Mouse (Mus musculus) urinary bladder, postnatal 0 days (tissue): ENCODE data around the gene Snap91. TPM values are rescaled to one million over a fixed set of nuclear protein-coding genes. Genes with fewer than 3 reads are reported as not detected.

ENCODE experiments used
- polyA plus RNA-seq: library from polyadenylated mRNA; unstranded; fragments of >200 nt; fragmentation: Nextera tagmentation; extraction: Ambion mirVana; gene quantifications from 2 replicates; pipeline ENCODE4 v1.2.1, GENCODE M21; 2015

The Snap91 gene
- 0.79 and 0.80 TPM in 2 replicates for polyA plus RNA-seq

DNA sequence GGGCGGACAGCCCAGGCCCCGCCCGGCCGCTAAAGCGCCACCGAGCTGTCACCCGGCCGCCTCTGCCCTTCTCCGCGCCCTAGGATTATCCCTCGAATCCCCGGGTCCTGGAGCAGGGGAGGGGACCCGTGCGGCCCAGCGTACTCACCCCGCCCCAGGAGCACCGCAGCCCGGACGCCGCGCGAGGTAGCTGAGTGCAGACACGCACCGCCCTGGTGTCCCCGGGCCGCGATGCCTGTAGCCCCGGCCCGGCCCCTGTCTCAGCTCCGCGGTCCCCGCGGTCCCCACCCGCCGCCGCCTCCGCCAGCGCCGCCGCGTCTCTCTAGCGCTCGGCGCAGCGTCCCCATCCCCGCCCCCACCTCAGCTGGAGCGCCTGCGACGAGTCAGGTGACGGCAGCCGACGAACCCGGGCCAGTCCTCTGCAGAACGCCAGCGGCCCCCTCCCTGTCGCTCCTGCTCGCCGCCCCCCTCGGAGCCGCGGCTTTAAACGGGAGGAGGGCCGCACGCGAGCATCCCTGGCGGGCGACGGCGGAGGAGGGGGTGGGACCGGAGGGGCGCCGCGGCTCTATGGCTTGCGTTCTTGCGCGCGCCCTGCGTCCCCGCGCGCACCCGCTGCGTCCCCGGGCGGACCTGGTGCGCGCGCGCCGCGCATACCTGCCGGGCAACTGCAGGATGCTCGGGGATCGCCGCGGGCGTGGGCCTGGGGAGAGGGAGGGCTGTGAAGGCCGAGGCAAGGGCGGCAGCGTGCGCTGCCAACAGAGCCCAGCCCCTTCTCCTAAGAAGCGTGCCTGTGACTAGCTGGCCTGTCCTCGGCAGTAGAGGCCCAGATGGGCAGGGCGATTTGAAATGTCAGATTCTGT, at the start of gene Snap91:
Snap91 (minus strand) TSS at position 542 of the 860 bp plus-strand sequence.

DNA sequence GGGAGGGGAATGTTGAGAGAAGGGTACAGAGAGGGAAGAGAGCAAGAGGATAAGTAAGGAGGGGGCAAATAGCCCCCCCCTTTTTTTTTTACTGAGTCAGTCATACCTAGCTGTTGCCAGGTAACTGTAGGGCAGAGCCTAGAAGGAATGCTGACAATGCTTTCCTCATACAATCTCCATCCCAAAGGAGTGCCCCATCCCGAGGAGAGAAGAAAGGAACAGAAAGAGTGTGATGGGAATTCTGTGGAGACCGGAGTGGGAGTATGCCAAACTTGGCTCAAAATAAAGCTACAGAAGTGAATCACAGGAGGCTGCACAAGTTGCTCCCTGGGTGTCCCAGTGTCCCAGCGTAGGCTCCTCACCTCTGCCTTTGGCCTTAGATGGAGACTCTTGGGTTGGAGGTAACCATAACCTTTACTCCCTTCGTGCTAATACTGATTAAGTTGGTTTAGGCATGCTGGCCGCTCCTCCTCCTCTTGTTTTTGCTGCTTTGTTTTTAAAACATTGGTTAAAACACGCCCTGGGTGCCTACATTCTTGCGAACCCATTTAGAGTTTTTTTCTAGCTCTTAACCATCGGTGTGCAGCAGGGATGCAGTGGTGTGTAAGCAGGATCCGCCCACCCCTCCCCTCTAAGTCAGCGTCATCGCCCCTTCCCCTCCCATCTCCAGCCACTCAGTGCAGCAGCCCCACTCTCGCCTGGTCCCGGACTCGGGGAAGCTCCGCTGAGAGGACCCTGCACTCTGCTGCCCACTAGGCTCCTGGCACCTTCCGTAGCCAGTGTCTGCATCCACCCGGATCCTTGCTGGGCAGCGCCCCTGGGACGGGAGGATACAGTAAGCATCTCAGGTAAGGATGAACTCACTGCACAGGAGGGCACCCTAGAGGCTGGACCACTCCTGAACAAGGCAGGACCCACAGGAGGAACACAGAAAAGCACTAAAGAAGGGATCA, 137.2 kb downstream of the Snap91 start, which contains the start of gene Prss35:
Prss35 (plus strand) TSS at position 691 of the 953 bp plus-strand sequence.

Other genes with a start within 250 kb of the Snap91 start
- gene Me1, start 184.7 kb downstream of the Snap91 start, polyA plus RNA-seq: 70.4 and 92.2 TPM in 2 replicates
- 10.9 and 17.5 TPM in 2 replicates for gene Prss35, start 137.0 kb downstream of the Snap91 start, polyA plus RNA-seq
- gene Ripply2, start 134.9 kb upstream of the Snap91 start, polyA plus RNA-seq: not detected in 2 replicates
- gene Cyb5r4, start 141.4 kb upstream of the Snap91 start, polyA plus RNA-seq: 45.3 and 47.8 TPM in 2 replicates